Mouse (Mus musculus) kidney, postnatal 10 days (tissue): ENCODE data around the gene Mttp.
A peak's percentile ranks its signal among the peaks of the same experiment; 100 is the strongest.

ENCODE experiments used
- DNase-seq: peaks from one replicate; pipeline ENCODE4 v3.0.0; 2021; ENCODE audit warnings: mixed read lengths

Gene Mttp

DNA sequence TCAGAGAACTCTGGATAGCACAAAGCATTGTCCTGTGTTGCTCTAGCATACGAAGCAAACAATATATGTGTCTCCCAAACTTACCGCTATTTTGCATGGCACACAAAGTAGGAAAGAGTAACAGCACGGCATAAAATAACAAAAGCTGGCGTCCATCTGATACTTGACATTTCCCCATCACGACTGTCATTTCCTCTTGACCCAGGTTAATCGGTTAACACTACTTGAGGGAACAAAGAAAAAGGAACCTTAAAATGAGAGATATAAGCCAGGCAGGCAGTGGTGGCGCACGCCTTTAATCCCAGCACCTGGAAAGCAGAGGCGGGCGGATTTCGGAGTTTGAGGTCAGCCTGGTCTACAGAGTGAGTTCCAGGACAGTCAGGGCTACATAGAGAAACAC is 10.9 kb downstream of the Mttp start:
- DNase-seq, result no peak

DNA sequence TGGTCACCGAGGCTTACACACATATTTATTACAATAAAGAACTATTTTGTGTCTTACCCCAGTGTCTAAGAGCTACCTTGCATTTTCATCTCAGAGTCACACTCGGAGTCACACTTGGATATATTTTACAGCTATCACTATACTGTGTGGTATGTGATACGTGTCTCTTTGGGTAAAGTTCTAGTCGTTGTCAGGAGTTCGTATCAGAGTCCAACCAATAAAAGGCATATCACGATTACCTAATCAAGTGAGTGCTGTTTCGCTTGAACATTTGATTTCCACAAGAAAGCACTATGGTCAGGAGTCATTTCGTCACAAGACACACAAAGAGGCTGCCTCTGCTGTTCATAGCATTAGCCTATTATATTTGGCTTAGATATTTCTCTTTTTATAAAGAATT is 11.3 kb downstream of the Mttp start:
- no peak for DNase-seq

DNA sequence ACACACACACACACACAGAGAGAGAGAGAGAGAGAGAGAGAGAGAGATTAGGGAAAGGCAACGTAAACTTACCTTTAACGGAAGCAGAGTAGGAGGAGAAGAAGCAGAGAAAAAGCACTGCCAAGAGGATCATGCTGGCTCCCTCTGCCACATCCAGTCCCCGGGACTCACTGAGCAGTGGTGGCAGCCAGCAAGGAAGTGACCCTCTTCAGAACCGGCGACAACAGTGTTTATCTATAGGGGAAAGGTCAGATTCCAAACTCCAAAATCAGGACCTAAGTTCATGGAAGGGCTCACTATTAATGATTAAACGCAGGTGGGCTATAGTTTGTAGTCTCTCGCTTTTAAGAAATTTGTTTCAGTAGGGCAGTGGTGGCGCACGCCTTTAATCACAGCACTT is 13.6 kb downstream of the Mttp start:
- DNase-seq, result no peak

- no peak for DNase-seq
Observed at GRCm38 (mm10) chr3:138130692-138131091, 14.1 kb downstream of the Mttp start.

- DNase-seq, result no peak
Observed at GRCm38 (mm10) chr3:138129110-138129509, 15.7 kb downstream of the Mttp start.

DNA sequence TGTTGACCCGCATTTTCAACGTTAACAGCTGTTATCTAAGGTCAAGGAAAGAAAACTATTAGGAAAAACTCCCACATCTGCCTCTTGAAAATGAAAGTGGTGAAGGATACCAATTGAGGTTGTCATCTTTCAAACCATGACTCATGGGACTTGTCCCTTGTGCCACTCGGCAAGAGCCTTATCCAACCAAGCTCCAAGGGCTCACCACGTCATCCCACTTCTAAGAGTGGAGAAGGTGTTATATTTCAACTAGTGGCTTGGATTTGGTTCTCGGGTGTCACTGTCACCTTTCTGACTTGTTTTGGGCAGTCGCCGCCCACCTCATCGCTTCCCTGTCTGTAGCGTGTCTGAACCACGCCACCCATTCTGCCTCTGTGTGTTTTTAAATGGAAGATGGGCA is 20.9 kb downstream of the Mttp start:
- no peak for DNase-seq

GRCm38 (mm10) chr3:138121461-138121860 is 23.3 kb downstream of the Mttp start:
- no peak for DNase-seq

- no peak for DNase-seq
Observed at GRCm38 (mm10) chr3:138119444-138120105, 25.2 kb downstream of the Mttp start.

DNA sequence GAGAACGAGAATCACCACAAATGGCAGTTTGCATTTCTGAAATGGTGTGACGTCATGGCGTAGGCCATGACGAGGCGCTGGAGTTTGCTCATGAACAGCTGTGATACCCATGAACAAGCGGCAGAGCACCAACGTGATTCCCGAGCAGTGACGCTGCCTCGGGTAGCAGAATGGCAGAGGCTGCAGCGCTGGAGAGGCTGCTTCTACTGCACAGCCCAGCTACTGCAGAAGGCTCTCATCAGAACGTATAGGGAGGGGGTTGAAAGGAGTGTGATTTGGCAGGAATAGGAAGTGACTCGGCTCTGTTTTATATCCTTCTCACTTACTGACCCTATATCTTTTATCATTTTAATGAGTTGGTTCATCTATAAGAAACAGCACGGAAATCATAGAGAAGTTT is 25.9 kb downstream of the Mttp start:
- no peak for DNase-seq

- no peak for DNase-seq
Observed at GRCm38 (mm10) chr3:138118392-138118791, 26.4 kb downstream of the Mttp start.

GRCm38 (mm10) chr3:138116871-138117270 is 27.9 kb downstream of the Mttp start:
- no peak for DNase-seq

DNA sequence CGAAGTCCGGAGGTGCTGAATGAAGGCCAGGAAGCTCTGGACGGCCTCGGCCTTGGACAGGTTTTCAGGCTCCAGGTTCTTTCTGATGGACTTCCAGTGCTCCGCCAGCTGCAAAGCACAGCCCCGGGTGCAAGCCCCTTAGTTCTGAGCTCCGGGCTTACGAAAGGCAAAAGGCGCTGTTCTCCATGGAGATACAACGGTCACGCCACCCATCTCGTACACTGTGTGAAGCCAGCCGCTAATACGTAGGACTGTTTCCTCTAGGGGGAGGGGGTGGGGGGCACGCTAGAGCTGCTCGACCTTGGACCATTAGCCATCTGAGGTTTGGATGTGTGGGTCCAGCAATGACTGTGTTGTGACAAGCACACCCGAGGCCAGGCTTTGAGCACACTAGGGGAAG is 30.7 kb downstream of the Mttp start:
- DNase-seq, result no peak

GRCm38 (mm10) chr3:138110910-138111782 is 33.6 kb downstream of the Mttp start:
- DNase-seq, result no peak

GRCm38 (mm10) chr3:138106887-138107286 is 37.9 kb downstream of the Mttp start:
- DNase-seq, result no peak

GRCm38 (mm10) chr3:138105056-138105455 is 39.7 kb downstream of the Mttp start:
- no peak for DNase-seq

DNA sequence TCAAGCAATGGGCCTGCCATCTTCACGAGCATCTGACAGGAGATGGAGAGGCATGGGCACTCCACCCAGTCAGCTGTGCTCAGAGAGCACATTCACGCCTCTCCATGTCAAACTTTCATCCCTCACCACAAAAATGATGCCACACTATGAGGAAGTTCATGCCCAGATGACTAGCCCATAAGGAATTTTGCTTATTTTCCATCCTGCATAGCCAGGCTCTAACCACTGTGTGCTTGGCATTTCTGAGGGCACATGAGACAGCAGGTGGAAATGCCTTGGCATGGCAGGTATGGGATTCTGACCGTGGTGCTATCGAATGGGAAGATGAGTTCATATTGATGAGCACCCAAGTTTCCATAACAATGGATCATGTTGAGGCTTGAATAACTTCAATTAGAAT is 41.1 kb downstream of the Mttp start:
- DNase-seq, result no peak

- no peak for DNase-seq
Observed at GRCm38 (mm10) chr3:138101936-138102335, 42.8 kb downstream of the Mttp start.

DNA sequence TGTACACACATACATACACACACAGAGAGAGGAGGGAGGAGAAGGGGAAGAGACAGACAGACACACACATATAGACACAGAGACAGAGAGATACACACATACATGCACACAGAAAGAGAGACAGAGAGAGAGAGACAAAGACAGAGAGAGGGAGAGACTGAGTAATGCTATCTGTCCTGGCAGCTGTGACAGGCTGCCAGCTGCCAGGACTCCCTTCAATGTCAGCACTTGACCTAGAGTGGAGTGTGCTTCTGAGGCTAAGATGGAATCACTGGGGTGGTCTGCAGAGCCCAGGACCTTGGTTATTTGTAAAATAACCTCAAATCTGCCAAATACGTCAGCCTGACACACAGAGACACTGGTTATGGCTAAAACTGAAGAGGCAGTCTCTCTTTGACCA is 47.0 kb downstream of the Mttp start:
- DNase-seq, result no peak

- DNase-seq, result no peak
Observed at GRCm38 (mm10) chr3:138096263-138097028, 48.3 kb downstream of the Mttp start.

GRCm38 (mm10) chr3:138095718-138096117 is 49.0 kb downstream of the Mttp start:
- peak; percentile 24 for DNase-seq

DNA sequence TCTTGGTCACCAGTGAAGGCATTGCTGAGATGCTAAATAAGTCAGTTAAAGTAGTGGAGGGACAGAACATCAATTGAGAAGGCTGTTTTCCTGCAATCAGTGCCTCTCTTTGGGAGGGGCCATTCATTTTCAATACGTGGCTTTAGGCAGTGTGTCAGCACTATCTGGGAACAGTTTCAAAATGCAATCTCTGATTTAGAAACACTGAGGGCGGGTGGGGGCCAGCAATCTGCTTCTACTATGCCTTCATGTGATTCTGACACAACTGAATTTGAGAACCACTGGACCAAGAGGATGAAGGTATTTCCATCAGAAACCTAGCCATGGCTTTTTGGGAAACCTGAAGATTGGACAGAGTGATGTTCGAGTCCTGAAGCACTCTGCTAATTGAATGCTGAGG is 49.5 kb downstream of the Mttp start:
- DNase-seq, result no peak

- no peak for DNase-seq
Observed at GRCm38 (mm10) chr3:138083896-138084295, 60.9 kb downstream of the Mttp start.

DNA sequence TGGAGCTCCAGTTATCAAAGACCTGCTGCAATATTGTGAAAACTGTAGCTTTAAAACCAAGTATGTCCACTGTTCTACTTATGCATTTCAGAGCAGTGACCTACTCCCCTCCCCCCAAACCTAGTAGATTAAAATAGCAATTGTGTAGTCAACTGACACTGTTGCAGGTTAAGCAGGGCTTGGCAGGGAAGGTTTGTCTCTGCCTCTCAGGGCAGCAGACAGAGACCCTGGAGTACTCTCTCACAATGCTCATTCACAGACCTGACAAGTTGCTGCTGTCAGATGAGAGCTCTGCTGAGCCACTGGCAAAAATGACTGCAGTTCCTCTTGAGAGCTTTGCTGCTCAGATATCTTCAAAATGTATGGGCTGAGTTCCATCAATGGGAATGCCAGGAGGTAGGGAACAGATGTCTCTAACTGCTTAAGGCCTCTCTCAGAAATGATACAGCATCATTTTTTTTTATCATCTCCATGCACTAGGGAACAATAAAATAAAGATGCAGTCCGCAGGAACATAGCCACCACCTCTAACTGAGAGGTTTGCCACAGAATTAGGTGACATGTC is 61.6 kb downstream of the Mttp start:
- no peak for DNase-seq
